Mouse (Mus musculus): ENCODE measurements around the gene Caskin2. TPM values are rescaled to one million over a fixed set of nuclear protein-coding genes. Genes with fewer than 3 reads are reported as not detected.
A peak's percentile ranks its signal among the peaks of the same experiment; 100 is the strongest.

Gene Caskin2
- total RNA-seq, 4 experiments from 2014 or later: 18.2 to 18.9 (median 18.4) TPM

GRCm38 (mm10) chr11:115831518-115831917, 18.1 kb upstream of the Caskin2 start:
- no peak for DNase-seq (ENCODE audit: low spot score in 2 of 2)

- DNase-seq (ENCODE audit: low spot score in 2 of 2): no peak
Observed at GRCm38 (mm10) chr11:115830550-115831325, 17.3 kb upstream of the Caskin2 start.

- no peak for DNase-seq (ENCODE audit: low spot score in 2 of 2)
Observed at GRCm38 (mm10) chr11:115829036-115829435, 15.6 kb upstream of the Caskin2 start.

- no peak for DNase-seq (ENCODE audit: low spot score in 2 of 2)
Observed at GRCm38 (mm10) chr11:115827624-115828023, 14.2 kb upstream of the Caskin2 start.

- DNase-seq (ENCODE audit: low spot score in 2 of 2): no peak
Observed at GRCm38 (mm10) chr11:115826487-115826886, 13.0 kb upstream of the Caskin2 start.

- no peak for DNase-seq (ENCODE audit: low spot score in 2 of 2)
Observed at GRCm38 (mm10) chr11:115824813-115825212, 11.4 kb upstream of the Caskin2 start.

- peak in 1 of 2 experiments; percentile 61 for DNase-seq (ENCODE audit: low spot score in 2 of 2)
Observed at GRCm38 (mm10) chr11:115823774-115824740, 10.6 kb upstream of the Caskin2 start, which contains the start of gene Llgl2. Llgl2 (plus strand) TSS chr11:115824049.

GRCm38 (mm10) chr11:115821001-115821400, 7.6 kb upstream of the Caskin2 start:
- DNase-seq (ENCODE audit: low spot score in 2 of 2): peak in 1 of 2 experiments; percentile 42

GRCm38 (mm10) chr11:115819915-115820623, 6.6 kb upstream of the Caskin2 start:
- no peak for DNase-seq (ENCODE audit: low spot score in 2 of 2)

GRCm38 (mm10) chr11:115817331-115817730, 3.9 kb upstream of the Caskin2 start:
- DNase-seq (ENCODE audit: low spot score in 2 of 2): no peak

GRCm38 (mm10) chr11:115814605-115815450, 1.4 kb upstream of the Caskin2 start, which contains the start of gene Tsen54:
Tsen54 (plus strand) TSS chr11:115814724.
- peak; percentile 67 to 80 for DNase-seq (ENCODE audit: low spot score in 2 of 2)

GRCm38 (mm10) chr11:115812533-115813420, 662 bp downstream of the Caskin2 start:
- DNase-seq (ENCODE audit: low spot score in 2 of 2): no peak

GRCm38 (mm10) chr11:115812095-115812494, 1.3 kb downstream of the Caskin2 start:
- DNase-seq (ENCODE audit: low spot score in 2 of 2): no peak

- no peak for DNase-seq (ENCODE audit: low spot score in 2 of 2)
Observed at GRCm38 (mm10) chr11:115811381-115812093, 1.9 kb downstream of the Caskin2 start.

- peak in 1 of 2 experiments; percentile 24 for DNase-seq (ENCODE audit: low spot score in 2 of 2)
Observed at GRCm38 (mm10) chr11:115810377-115810776, 3.1 kb downstream of the Caskin2 start.

GRCm38 (mm10) chr11:115809311-115809781, 4.1 kb downstream of the Caskin2 start:
- DNase-seq (ENCODE audit: low spot score in 2 of 2): no peak

GRCm38 (mm10) chr11:115808696-115809310, 4.6 kb downstream of the Caskin2 start:
- DNase-seq (ENCODE audit: low spot score in 2 of 2): no peak

GRCm38 (mm10) chr11:115807971-115808370, 5.5 kb downstream of the Caskin2 start:
- no peak for DNase-seq (ENCODE audit: low spot score in 2 of 2)

Data from left cerebral cortex, adult 8-10 months (tissue).